In the genomic region with DNA sequence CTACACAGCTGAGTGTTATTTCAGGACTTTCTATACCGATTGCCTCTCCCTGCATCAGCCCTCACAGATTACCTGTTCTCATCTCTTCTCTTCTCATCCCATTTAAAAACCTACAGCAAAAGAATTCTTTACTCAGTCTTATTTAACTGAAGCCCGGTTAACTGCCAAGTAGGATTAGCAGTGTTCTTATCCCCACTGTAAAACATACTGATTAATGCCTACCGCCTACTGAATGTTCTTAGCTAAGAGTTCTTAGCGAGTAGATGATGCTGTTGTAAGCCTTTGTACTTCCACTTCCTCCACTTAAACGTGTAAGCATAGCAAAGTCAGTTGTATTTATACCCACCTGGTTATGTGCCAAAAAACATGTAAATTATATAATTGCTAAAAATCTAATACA, we compare ENCODE assay signal across 13 mouse cellular contexts.
"Had no signal": no experiment of that assay in that cellular context is flagged by ENCODE, and none has a peak within 500 bp of the region (broad histone marks: within the 10 kb centered on the region; RNA-seq: fewer than 3 reads in every experiment).

No protein-coding gene starts in this region.

- ATAC-seq: midbrain, embryonic 16.5 days had no signal

- DNase-seq: lung, adult 18-20 months; lung, embryonic 14.5 days; lung, postnatal 10 days; lung, postnatal 4 days; midbrain, embryonic 14.5 days; right cerebral cortex, adult 18-20 months; right cerebral cortex, postnatal 25 days; right cerebral cortex, postnatal 4 days; spleen, adult 18-20 months; thymus, adult 2 months; thymus, postnatal 25 days; thymus, postnatal 4 days had no signal
